Mouse (Mus musculus): Measurements from ENCODE around the gene Rtn3.

GRCm38 (mm10) chr19:7445105-7445504 is 38.0 kb downstream of the Rtn3 start:
- TF ChIP-seq CTCF (IDR thresholded peaks at IDR 0.05; ENCODE audit: low read depth): no peak
- TF ChIP-seq EP300 (optimal IDR thresholded peaks at IDR 0.05): no peak
